Mouse (Mus musculus) CD4-positive naive resting alpha-beta T cell, adult 76 days (primary cell): ENCODE results near the gene Slc9a1. TPM values are rescaled to one million over a fixed set of nuclear protein-coding genes. Genes with fewer than 3 reads are reported as not detected.

Source experiments
- total RNA-seq: library from RNA; stranded (reverse); gene quantifications from one replicate; pipeline ENCODE4 v1.2.4, GENCODE M21; 2023

Gene Slc9a1
- total RNA-seq: 49.9 TPM

DNA sequence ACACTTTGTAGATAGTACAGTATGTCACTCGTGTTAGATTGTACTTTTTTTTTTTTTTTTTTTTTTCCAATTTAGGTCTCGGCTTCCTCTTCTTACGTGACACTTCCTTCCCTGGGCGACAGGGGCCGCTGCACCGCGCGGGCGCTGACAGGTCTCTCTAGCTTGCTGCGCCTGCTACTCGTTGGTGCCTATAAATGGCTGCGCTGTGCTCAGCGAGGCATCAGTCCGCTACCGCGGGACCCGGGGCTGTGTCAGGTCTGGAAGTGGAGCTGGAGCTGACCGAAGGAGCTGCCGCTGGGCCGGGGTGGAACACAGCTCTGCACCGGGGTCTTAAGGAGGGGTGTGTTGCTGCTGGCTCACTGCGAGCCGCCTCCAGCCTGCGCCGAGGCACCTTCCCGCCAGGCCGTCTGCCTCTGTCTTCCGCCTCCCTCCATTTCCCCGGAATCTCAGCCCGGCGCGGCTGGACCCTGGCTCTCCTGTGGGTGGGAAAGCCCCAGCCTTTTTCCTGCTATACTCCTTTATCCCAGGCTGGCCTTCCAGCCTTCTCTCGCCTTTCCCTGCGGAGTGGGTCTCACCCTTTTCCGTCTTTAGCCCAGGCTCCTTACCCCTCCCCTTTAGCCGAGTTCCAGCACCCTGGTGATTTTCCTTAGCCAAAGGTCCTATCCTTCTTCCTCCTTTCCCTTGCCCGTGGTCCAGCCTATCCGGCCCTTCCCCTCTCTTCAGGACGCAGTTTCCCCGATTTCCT is at the start of gene Slc9a1:
TSS of gene Slc9a1 (plus strand) at position 154 of the 745 bp plus-strand sequence.

DNA sequence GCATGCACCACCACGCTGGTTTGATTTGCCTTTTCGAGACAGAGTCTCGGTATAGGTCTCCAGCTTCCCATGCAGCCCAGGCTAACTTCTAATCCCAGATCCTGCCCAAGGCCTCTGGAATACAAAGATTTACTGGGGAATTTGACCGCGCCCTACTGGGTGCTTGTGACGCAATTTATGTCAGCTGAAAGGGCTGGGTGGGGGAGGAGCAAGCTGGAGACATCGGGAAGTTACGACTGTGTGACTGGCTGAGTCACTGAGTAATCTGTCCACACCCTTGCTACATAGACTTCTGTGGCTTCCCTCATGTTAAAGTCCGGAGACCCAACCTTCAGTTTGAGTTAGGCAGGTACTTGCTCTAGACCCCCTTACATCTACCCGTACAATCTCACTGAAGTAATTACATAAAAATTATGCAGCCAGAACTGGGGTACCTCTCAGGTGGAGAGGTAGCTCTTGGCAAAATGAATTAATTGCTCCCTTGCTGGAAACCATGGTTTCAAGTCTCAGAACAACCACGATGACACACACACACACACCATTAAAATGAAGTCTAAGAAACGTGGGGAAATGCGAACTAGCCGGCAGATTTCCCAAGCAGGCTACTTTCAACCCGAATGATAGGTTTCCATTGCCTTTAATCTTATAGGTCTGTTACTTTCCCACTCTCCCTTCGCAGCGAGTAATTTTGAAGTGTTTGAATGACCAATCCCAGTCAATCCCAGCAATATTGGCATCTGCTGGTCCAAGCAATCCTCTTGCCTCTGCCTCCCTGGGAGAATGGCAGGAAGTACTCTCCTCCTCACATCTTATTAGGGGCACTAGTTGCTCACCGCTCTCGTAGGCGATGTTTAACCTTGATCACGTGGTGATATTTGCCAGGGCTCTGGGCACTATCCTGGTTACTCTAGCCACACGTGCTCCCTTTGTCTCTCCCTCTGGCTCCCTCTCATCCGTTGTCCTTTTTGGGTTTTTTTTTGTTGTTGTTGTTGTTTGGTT is 15.8 kb upstream of the Slc9a1 start, which contains the start of gene Wdtc1:
TSS of gene Wdtc1 (minus strand) at position 115 of the 999 bp plus-strand sequence.

Other genes with a start within 250 kb of the Slc9a1 start
- 268 TPM for gene Wasf2, start 239.2 kb upstream of the Slc9a1 start, total RNA-seq
- 3.4 TPM for gene Cd164l2, start 157.6 kb upstream of the Slc9a1 start, total RNA-seq
- gene Gpr3, start 157.2 kb upstream of the Slc9a1 start, total RNA-seq: 1.2 TPM
- gene Map3k6, start 128.9 kb upstream of the Slc9a1 start, total RNA-seq: 0.12 TPM
- 16.4 TPM for gene Sytl1, start 106.6 kb upstream of the Slc9a1 start, total RNA-seq
- 81.4 TPM for gene Tmem222, start 91.9 kb upstream of the Slc9a1 start, total RNA-seq
- gene Wdtc1, start 16.2 kb upstream of the Slc9a1 start, total RNA-seq: 32.1 TPM
- not detected for gene Tent5b, start 110.4 kb downstream of the Slc9a1 start, total RNA-seq
- gene Trnp1, start 128.8 kb downstream of the Slc9a1 start, total RNA-seq: 0.91 TPM
- 0.53 TPM for gene Kdf1, start 149.3 kb downstream of the Slc9a1 start, total RNA-seq
- 77.9 TPM for gene Nudc, start 176.3 kb downstream of the Slc9a1 start, total RNA-seq
- gene Nr0b2, start 183.7 kb downstream of the Slc9a1 start, total RNA-seq: not detected
- gene Gpatch3, start 205.0 kb downstream of the Slc9a1 start, total RNA-seq: 30.0 TPM
- 21.9 TPM for gene Gpn2, start 214.7 kb downstream of the Slc9a1 start, total RNA-seq
- 60.9 TPM for gene Sfn, start 232.5 kb downstream of the Slc9a1 start, total RNA-seq